Mouse (Mus musculus) left cerebral cortex, adult 18-20 months (tissue): ENCODE measurements around the gene Zfhx2. TPM values are rescaled to one million over a fixed set of nuclear protein-coding genes. Genes with fewer than 3 reads are reported as not detected.
A peak's percentile ranks its signal among the peaks of the same experiment; 100 is the strongest.

Experiments used
- DNase-seq, 2 experiments: peaks; one replicate each; pipeline ENCODE4 v3.0.0; 2021 to 2022; ENCODE audit warnings: low spot score in 2 of 2, mixed read lengths in 1 of 2
- long read RNA-seq, 2 experiments: library from polyadenylated mRNA; stranded (forward); transcript quantifications; one replicate each; pipeline ENCODE4 v2.0.0; 2021
- total RNA-seq, 2 experiments: library from RNA; stranded (reverse); gene quantifications; 2 replicates each; pipeline ENCODE4 v1.2.3; 2021

Zfhx2 gene
- 10 to 100 TPM; 41.8 to 44.5 TPM for total RNA-seq
- long read RNA-seq, experiment 1, full-length matches to known transcripts, result 1 of 18 reads
- long read RNA-seq, experiment 1, partial matches to known transcripts, result 4 of 18 reads
- long read RNA-seq, experiment 1, other reads (novel, unspliced or antisense), result 13 of 18 reads
- long read RNA-seq, experiment 2, partial matches to known transcripts, result 1 of 8 reads
- long read RNA-seq, experiment 2, other reads (novel, unspliced or antisense), result 7 of 8 reads

GRCm38 (mm10) chr14:55092011-55092577 lies at the start of gene Zfhx2:
Gene Zfhx2, minus strand, starts transcription at chr14:55092324.
- DNase-seq, result peak; percentile 96 to 97

- no peak for DNase-seq
Measured at GRCm38 (mm10) chr14:55139313-55139712, 47.2 kb upstream of the Zfhx2 start.

GRCm38 (mm10) chr14:55135676-55136075 lies 43.6 kb upstream of the Zfhx2 start:
- no peak for DNase-seq

GRCm38 (mm10) chr14:55126521-55126920 lies 34.4 kb upstream of the Zfhx2 start:
- DNase-seq, result peak in 1 of 2 experiments; percentile 45

- no peak for DNase-seq
Measured at GRCm38 (mm10) chr14:55125711-55126110, 33.6 kb upstream of the Zfhx2 start.

GRCm38 (mm10) chr14:55122359-55122758 lies 30.2 kb upstream of the Zfhx2 start:
- DNase-seq, result no peak

- DNase-seq, result peak in 1 of 2 experiments; percentile 60
Measured at GRCm38 (mm10) chr14:55121947-55122346, 29.8 kb upstream of the Zfhx2 start.

GRCm38 (mm10) chr14:55119421-55120134 lies 27.5 kb upstream of the Zfhx2 start:
- DNase-seq, result no peak

- no peak for DNase-seq
Measured at GRCm38 (mm10) chr14:55118852-55119251, 26.7 kb upstream of the Zfhx2 start.

GRCm38 (mm10) chr14:55116425-55117200 lies 24.5 kb upstream of the Zfhx2 start, which contains the start of gene Jph4:
Gene Jph4, minus strand, starts transcription at chr14:55116935.
- peak; percentile 68 to 77 for DNase-seq

- no peak for DNase-seq
Measured at GRCm38 (mm10) chr14:55115846-55116245, 23.7 kb upstream of the Zfhx2 start.

GRCm38 (mm10) chr14:55114759-55115701 lies 22.9 kb upstream of the Zfhx2 start:
- DNase-seq, result peak; percentile 69 to 71

GRCm38 (mm10) chr14:55113975-55114645 lies 22.0 kb upstream of the Zfhx2 start:
- peak in 1 of 2 experiments; percentile 52 for DNase-seq

- DNase-seq, result no peak
Measured at GRCm38 (mm10) chr14:55113351-55113974, 21.3 kb upstream of the Zfhx2 start.

GRCm38 (mm10) chr14:55111720-55112119 lies 19.6 kb upstream of the Zfhx2 start:
- DNase-seq, result peak in 1 of 2 experiments; percentile 39

GRCm38 (mm10) chr14:55110076-55110475 lies 18.0 kb upstream of the Zfhx2 start:
- DNase-seq, result no peak

GRCm38 (mm10) chr14:55109048-55109873 lies 17.1 kb upstream of the Zfhx2 start:
- DNase-seq, result no peak

GRCm38 (mm10) chr14:55108202-55108870 lies 16.2 kb upstream of the Zfhx2 start:
- peak; percentile 73 to 86 for DNase-seq
